Mouse (Mus musculus): ENCODE measurements around the gene Slc17a6.
"Not testable (repeated sequence)": the region's sequence is repeated elsewhere in the genome, so short reads cannot be mapped to it uniquely, and the experiment has no call there.

The Slc17a6 gene

GRCm38 (mm10) chr7:51694452-51694851 lies 72.6 kb downstream of the Slc17a6 start:
- no peak for DNase-seq

GRCm38 (mm10) chr7:51709508-51709907 lies 87.7 kb downstream of the Slc17a6 start:
- no peak for DNase-seq

DNA sequence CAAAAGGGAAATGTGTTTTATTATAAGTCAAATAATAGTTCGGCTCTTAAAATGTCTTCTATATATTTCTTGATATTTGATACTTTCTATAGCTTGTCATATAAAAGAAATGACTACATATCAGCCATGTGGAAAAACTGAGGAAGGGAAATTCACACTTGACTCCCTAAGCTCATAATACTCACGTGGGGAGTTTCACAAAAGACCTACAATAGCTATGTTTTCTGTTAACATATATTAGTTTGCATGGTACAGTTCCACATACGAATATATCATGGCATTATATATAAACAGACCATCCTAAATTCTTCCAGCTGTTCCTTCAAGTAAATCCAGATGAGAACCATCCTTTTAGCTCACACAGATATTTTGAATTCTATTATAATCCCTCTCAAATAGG lies 88.5 kb downstream of the Slc17a6 start:
- not testable (repeated sequence) for DNase-seq

DNA sequence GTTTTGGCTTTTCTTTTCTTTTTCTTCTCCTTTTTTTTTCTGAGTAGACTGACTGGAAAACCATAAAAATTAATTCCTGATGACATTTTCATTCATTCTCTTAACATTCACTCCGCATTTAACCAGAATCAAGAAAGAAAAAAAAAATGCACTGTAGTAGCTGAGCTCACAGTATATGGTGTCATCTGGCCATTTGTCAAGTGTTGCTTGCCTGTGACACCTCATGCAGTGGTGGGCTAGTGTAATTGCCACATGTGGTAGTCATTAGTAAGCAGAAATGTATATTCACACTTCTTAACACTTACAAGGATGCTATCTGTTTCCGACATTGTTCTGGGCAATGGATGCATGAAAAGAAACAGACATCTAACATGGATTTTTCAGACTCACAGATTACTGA lies 94.0 kb downstream of the Slc17a6 start:
- no peak for DNase-seq
